Comparison of ENCODE assay signal across 12 mouse cellular contexts in genomic region chr8:110650838-110651237, GRCm38 (mm10). TPM values are rescaled to one million over a fixed set of nuclear protein-coding genes. Genes with fewer than 3 reads are reported as not detected.
DNase-seq lines count a peak whose midpoint lies in the region; ATAC-seq lines count a peak whose summit lies in the region.
"Had no signal": no experiment of that assay in that cellular context is flagged by ENCODE, and none has a peak within 500 bp of the region (broad histone marks: within the 10 kb centered on the region; RNA-seq: fewer than 3 reads in every experiment).

No protein-coding gene starts in this region.

- H3K27me3 ChIP-seq in heart, embryonic 14.5 days (ENCODE audit: control insufficient read depth, insufficient read depth, low read length) = no peaks in the 10 kb centered on the region
- H3K27me3 ChIP-seq in midbrain, embryonic 11.5 days (ENCODE audit: control insufficient read depth, insufficient read depth, low read length) = no peaks in the 10 kb centered on the region
- no peaks in the 10 kb centered on the region for H3K27me3 ChIP-seq in midbrain, embryonic 16.5 days (ENCODE audit: control insufficient read depth, insufficient read depth, low read depth, low read length)
- H3K27me3 ChIP-seq: forebrain, embryonic 12.5 days; megakaryocyte, embryonic 14.5 days had no signal

- H3K9me3 ChIP-seq in heart, embryonic 14.5 days (ENCODE audit: control insufficient read depth, low read length) = no peaks in the 10 kb centered on the region
- H3K9me3 ChIP-seq in midbrain, embryonic 11.5 days (ENCODE audit: control insufficient read depth, low read length) = no peaks in the 10 kb centered on the region
- no peaks in the 10 kb centered on the region for H3K9me3 ChIP-seq in midbrain, embryonic 16.5 days (replicated peaks; ENCODE audit: control insufficient read depth, low read length, poor library complexity, severe bottlenecking)
- H3K9me3 ChIP-seq: forebrain, embryonic 12.5 days; megakaryocyte, embryonic 14.5 days had no signal

- peak; percentile 61 for DNase-seq in adrenal gland, postnatal 14 days
- no peak for DNase-seq in adrenal gland, postnatal 4 days (ENCODE audit: low spot score in 2 of 2)
- no peak for DNase-seq in heart, adult 18-20 months
- peak; percentile 4 for DNase-seq in midbrain, embryonic 11.5 days (ENCODE audit: low spot score, missing footprints)
- peak; percentile 27 to 62 for DNase-seq in lung, postnatal 4 days
- no peak for DNase-seq in frontal cortex, postnatal 10 days (ENCODE audit: low spot score in 2 of 2)

- no peak overlapping the region for H3K9ac ChIP-seq in heart, embryonic 14.5 days (ENCODE audit: low read length)
- H3K9ac ChIP-seq in midbrain, embryonic 11.5 days (ENCODE audit: low read length) = no peak overlapping the region
- H3K9ac ChIP-seq in midbrain, embryonic 16.5 days (ENCODE audit: low read depth, low read length) = no peak overlapping the region
- H3K9ac ChIP-seq: forebrain, embryonic 12.5 days had no signal

- no peak overlapping the region for H3K4me3 ChIP-seq in heart, embryonic 14.5 days (ENCODE audit: control insufficient read depth in 1 of 2, insufficient read depth in 1 of 2, low read depth in 1 of 2, low read length in 2 of 2)
- H3K4me3 ChIP-seq in midbrain, embryonic 11.5 days (ENCODE audit: low read depth, low read length) = no peak overlapping the region
- H3K4me3 ChIP-seq in midbrain, embryonic 16.5 days (ENCODE audit: low read depth, low read length) = no peak overlapping the region
- H3K4me3 ChIP-seq: forebrain, embryonic 12.5 days had no signal

- 36% methylated on average over 9 of the region's 9 CpGs for WGBS in heart, embryonic 14.5 days
- WGBS in midbrain, embryonic 11.5 days = 91% methylated on average over 9 of the region's 9 CpGs
- 91% methylated on average over 9 of the region's 9 CpGs for WGBS in midbrain, embryonic 16.5 days

- peaks cover 18 to 21% of the 10 kb centered on the region in 2 experiments for H3K4me1 ChIP-seq in heart, embryonic 14.5 days (ENCODE audit: control insufficient read depth in 2 of 2, insufficient read depth in 2 of 2, low read length in 2 of 2)
- no peaks in the 10 kb centered on the region for H3K4me1 ChIP-seq in midbrain, embryonic 11.5 days (ENCODE audit: control insufficient read depth, insufficient read depth, low read length)
- H3K4me1 ChIP-seq in midbrain, embryonic 16.5 days (ENCODE audit: control insufficient read depth, insufficient read depth, low read length) = no peaks in the 10 kb centered on the region

- ATAC-seq in heart, embryonic 14.5 days (ENCODE audit: insufficient number of reproducible peaks, insufficient read depth, low FRiP score, low read depth) = peak; percentile 52
- ATAC-seq in midbrain, embryonic 11.5 days (ENCODE audit: low FRiP score) = no peak
- ATAC-seq in midbrain, embryonic 16.5 days = no peak
- ATAC-seq: activated CD4-positive, CD25-positive, alpha-beta regulatory T cell, adult 4 months; intestine, embryonic 16.5 days had no signal

- H3K36me3 ChIP-seq in heart, embryonic 14.5 days (ENCODE audit: control insufficient read depth, insufficient read depth, low read length) = peaks cover 14% of the 10 kb centered on the region
- peaks cover under 1% of the 10 kb centered on the region; the same call in 1 of the 2 replicates for H3K36me3 ChIP-seq in midbrain, embryonic 11.5 days (ENCODE audit: control insufficient read depth, insufficient read depth, low read length)
- peaks cover 5% of the 10 kb centered on the region; the same call in 1 of the 2 replicates for H3K36me3 ChIP-seq in midbrain, embryonic 16.5 days (ENCODE audit: control insufficient read depth, insufficient read depth, low read length)

- H3K4me2 ChIP-seq in heart, embryonic 14.5 days (ENCODE audit: low read length) = no peak overlapping the region
- no peak overlapping the region for H3K4me2 ChIP-seq in midbrain, embryonic 11.5 days
- H3K4me2 ChIP-seq in midbrain, embryonic 16.5 days (ENCODE audit: low read length) = no peak overlapping the region
- H3K4me2 ChIP-seq: forebrain, embryonic 12.5 days had no signal

- peak overlapping the region; percentile 85 for H3K27ac ChIP-seq in heart, embryonic 14.5 days (replicated peaks in 1 of 2; ENCODE audit: control insufficient read depth in 1 of 2, insufficient read depth in 1 of 2, low read depth in 2 of 2, low read length in 2 of 2)
- no peak overlapping the region for H3K27ac ChIP-seq in midbrain, embryonic 11.5 days (ENCODE audit: low read depth, low read length)
- H3K27ac ChIP-seq in midbrain, embryonic 16.5 days (ENCODE audit: low read length) = no peak overlapping the region
- H3K27ac ChIP-seq: forebrain, embryonic 12.5 days had no signal

RNA-seq across cellular contexts. Expression of gene Vac14, which starts 32.5 kb away (rescaled TPM):
- 25.0 and 25.8 TPM in 2 replicates for total RNA-seq in adrenal gland, postnatal 14 days (2021)
- total RNA-seq in adrenal gland, postnatal 4 days (2021) = 10 to 100 TPM; 29.9 to 30.0 TPM
- 17.4 and 19.6 TPM in 2 replicates for polyA plus RNA-seq in heart, embryonic 14.5 days (2014; fragmentation: Nextera tagmentation; extraction: Ambion mirVana)
- 10 to 100 TPM; 15.8 to 16.1 TPM for total RNA-seq in heart, adult 18-20 months (2021)
- polyA plus RNA-seq in midbrain, embryonic 11.5 days (2014; fragmentation: Nextera tagmentation; extraction: Ambion mirVana) = 31.9 and 33.8 TPM in 2 replicates
- polyA plus RNA-seq in midbrain, embryonic 16.5 days (2015; fragmentation: Nextera tagmentation; extraction: Ambion mirVana) = 25.2 and 28.5 TPM in 2 replicates

Comparison
In these comparisons a context has a peak if more than half of its experiments do, and no peak if none do; other contexts are left out.
1. DNase-seq: peak in adrenal gland, postnatal 14 days (single experiment), midbrain, embryonic 11.5 days (single experiment) and lung, postnatal 4 days (2 of 2); none in adrenal gland, postnatal 4 days (0 of 2), heart, adult 18-20 months (0 of 2) and frontal cortex, postnatal 10 days (0 of 2).
2. H3K27ac ChIP-seq: peak in heart, embryonic 14.5 days (2 of 2); none in midbrain, embryonic 11.5 days (single experiment) and midbrain, embryonic 16.5 days (single experiment).